Mouse (Mus musculus) liver, embryonic 14.5 days (tissue): ENCODE data around the gene Tmem269.

Source experiments
- CTCF ChIP-seq: IDR thresholded peaks from 2 replicates; pipeline ENCODE4 v1.5.1; 2016; ENCODE audit warnings: antibody characterized with exemption, low read depth, control low read depth
- EP300 ChIP-seq: IDR thresholded peaks from 2 replicates; pipeline ENCODE4 v1.6.1; 2016; ENCODE audit warnings: antibody characterized with exemption, low read depth

DNA sequence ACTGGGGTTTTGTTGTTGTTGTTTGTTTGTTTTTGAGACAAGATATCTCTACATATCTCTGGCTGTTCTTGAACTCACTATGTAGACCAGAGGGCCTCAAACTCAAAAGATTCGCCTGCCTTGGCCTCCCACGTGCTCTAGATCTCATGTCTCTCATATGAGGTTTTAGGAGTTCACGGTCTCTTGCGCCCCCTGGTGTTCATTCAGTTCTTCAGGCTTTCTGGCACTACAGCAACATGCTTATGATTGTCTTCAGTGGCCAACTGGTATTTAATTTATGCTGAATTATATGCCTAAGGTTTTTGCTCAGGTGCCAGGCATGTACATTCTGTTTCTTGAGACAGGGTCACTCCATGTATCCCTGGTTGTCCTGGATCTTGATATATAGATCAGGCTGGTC lies 50.4 kb downstream of the Tmem269 start:
- peak; percentile 93 for TF ChIP-seq CTCF
- TF ChIP-seq EP300 = no peak
